In genomic region chr11:3941371-3941770, GRCm38 (mm10) we compare ENCODE assay signal across 22 mouse cellular contexts. TPM values are rescaled to one million over a fixed set of nuclear protein-coding genes. Genes with fewer than 3 reads are reported as not detected.
"Had no signal": no experiment of that assay in that cellular context is flagged by ENCODE, and none has a peak within 500 bp of the region (broad histone marks: within the 10 kb centered on the region; RNA-seq: fewer than 3 reads in every experiment).

No protein-coding gene starts in this region.

- H3K4me2 ChIP-seq: liver, embryonic 13.5 days; midbrain, embryonic 11.5 days; neural tube, embryonic 12.5 days; neural tube, embryonic 15.5 days had no signal

- H3K27me3 ChIP-seq: neural tube, embryonic 12.5 days had no signal

- H3K36me3 ChIP-seq: liver, embryonic 13.5 days; neural tube, embryonic 12.5 days; neural tube, embryonic 15.5 days had no signal

- DNase-seq: kidney, postnatal 10 days; layer of hippocampus, postnatal 36 days; liver, embryonic 13.5 days; lung, adult 2 months; lung, postnatal 14 days; midbrain, embryonic 14.5 days; right cerebral cortex, adult 18-20 months; right cerebral cortex, postnatal 14 days; right cerebral cortex, postnatal 4 days; thymus, adult 18-20 months; thymus, postnatal 36 days had no signal

- H3K9me3 ChIP-seq: liver, embryonic 13.5 days; neural tube, embryonic 12.5 days; neural tube, embryonic 15.5 days had no signal

- H3K9ac ChIP-seq: liver, embryonic 13.5 days; neural tube, embryonic 12.5 days; neural tube, embryonic 15.5 days had no signal

- H3K27ac ChIP-seq: hindbrain, postnatal 0 days; left cerebral cortex, adult 2 months; liver, embryonic 13.5 days; neural tube, embryonic 12.5 days; neural tube, embryonic 15.5 days; stomach, postnatal 0 days had no signal

- H3K4me3 ChIP-seq: left cerebral cortex, adult 2 months; liver, embryonic 13.5 days; neural tube, embryonic 12.5 days; neural tube, embryonic 15.5 days had no signal

- H3K4me1 ChIP-seq: liver, embryonic 13.5 days; neural tube, embryonic 12.5 days; neural tube, embryonic 15.5 days had no signal

- ATAC-seq: hindbrain, postnatal 0 days; inflammation-experienced regulatory T-cells, adult 6 months; intestine, embryonic 16.5 days had no signal

RNA-seq across cellular contexts. Expression of gene 4930556J24Rik, which starts 35.2 kb away (rescaled TPM):
- polyA plus RNA-seq: intestine, embryonic 16.5 days; limb, embryonic 11.5 days; limb, embryonic 14.5 days; liver, adult 2 months; liver, embryonic 13.5 days; lung, adult 2 months; midbrain, embryonic 11.5 days; neural tube, embryonic 15.5 days had no signal

RNA-seq across cellular contexts. Expression of gene Gal3st1, which starts 42.1 kb away (rescaled TPM):
- polyA plus RNA-seq: inflammation-experienced regulatory T-cells, adult 6 months; midbrain, embryonic 11.5 days had no signal
